Mouse (Mus musculus) spleen, postnatal 4 days (tissue): ENCODE data around the gene Rnf169.
"Not testable (repeated sequence)": the region's sequence is repeated elsewhere in the genome, so short reads cannot be mapped to it uniquely, and the experiment has no call there.

ENCODE experiments used
- DNase-seq, 2 experiments: peaks; one replicate each; pipeline ENCODE4 v3.0.0; 2022; ENCODE audit warnings: low spot score in 2 of 2

Rnf169 gene

DNA sequence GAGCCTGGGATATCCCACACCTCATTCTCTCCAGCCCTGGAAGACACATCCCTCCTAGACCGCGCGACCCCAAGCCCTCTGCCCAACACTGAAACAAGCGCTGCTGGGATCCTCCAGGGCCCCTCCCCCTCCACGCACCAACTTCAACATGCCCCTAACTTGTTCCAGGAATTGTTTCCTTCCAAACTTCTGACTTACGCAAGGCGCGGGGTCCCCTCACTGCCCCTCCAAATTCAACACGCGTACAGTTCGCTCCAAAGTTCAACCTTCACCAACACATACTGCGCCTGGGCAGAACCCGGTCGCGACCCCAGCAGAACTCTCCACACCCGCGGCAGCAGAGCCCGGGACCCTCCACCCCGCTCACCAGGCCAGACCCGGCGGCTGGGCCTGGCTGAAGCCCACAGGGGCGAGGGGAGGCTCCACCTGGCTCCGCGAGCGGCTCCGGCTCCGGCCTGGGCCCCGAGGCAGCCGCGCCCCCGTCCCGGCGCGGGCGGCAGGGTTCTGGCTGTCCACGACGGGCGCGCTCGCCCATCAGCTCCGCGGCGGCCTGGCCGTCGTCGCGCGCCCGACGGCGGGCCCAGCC is 609 bp downstream of the Rnf169 start:
- DNase-seq = peak; percentile 42 to 76

DNA sequence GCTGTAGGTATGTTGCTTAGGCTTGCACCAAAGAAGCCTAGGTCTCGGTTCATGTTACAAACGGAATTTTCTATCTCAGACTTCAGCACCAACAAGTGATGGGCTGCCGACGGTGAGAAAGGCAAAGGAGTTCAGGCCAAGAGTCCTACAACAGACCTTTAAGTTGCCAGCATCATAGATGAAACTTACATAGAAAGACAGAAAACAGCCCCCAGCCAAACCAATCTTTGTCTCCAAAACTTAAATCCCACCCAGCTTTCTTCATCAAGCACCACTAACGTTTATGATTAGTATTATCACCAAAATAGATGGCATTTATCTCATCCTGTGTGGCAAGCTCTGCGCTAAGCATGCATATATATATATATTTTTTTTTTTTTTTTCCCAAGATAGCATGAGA is 1.2 kb downstream of the Rnf169 start:
- DNase-seq = no peak

DNA sequence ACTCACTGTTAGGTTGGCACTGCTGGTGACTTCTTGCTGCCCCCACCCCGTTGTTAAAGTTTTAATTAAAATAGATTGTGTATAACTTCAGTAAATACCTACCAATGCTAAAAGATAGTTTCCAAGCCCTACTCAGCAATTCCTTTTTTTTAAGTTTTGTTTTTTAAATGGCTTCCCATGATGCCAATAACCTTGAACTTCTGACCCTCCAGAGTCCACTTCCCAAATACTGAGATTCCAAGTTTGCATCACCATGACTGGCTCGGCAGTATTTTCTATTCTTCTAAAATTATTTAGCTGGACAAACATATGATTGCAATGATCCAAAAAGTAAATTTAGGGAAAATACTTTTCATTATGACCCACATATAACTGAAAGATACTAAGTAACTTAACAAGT is 2.2 kb downstream of the Rnf169 start:
- DNase-seq = no peak

DNA sequence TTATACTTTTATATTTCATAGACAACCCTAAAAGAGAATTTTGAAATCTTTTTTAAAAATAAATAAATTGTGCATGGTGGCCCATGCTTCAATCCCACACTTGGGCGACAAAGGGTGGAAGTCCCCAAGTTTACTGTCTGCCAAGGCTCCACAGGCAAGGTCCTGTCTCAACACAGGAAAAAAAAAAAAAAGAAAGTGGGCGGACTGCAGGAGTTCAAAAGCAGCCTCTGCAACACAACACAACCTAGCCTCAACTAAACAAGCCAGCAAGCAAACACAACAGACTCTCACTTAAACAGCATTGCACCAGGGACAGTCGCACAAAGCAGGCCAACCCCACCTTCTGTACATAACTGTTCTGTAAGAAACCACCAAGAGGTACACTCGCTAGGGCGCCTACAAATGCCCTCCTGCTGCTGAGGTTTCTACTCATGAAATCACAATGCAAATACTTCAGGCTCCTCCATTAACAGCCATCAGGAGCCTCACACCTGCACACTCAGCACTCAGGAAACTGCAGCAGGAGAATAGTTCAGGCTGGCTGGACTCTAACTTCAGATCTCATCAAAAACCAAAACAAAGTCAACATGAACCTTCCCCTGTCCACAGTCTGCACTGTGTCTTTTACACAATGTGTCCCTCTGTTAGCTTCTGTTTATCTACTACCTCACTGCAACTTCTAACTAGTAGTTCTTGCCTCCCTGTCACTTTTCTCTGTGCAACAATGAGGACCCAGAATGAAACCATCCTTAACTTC is 4.3 kb downstream of the Rnf169 start:
- no peak for DNase-seq

DNA sequence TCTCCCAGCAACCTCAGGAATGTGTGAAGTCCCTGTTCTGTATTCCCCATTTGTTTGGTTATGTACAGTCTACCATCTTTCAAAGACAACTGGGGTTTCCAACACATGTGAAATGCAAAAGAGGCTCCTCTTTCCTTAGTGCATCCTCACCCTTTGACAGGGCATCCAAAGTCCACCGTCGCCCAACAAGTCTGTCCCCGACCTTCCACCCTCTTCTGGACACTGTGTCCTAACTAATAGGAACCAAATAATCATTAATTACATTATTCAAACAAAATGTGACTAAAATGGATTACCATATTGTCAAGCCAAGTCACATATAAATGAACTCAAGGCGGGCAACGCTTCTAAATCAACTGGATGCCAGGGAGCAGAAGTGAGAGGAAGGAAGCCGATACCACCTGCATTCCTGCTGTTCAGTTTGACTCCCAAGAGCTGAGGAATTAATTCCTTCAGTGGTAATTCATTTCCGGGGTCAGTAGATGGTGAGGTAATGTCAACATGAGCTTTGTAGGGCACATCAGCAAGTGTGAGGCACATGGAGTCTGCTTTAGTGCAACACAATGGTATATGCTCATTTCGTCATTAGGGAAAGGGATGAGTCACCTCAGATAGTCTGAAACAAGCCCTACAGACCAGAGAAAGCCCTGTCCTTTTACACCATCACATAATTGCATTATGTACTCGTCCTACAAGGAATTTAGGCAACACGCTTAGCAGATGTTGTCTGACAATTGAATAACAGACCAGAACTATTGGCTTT is 5.9 kb downstream of the Rnf169 start:
- DNase-seq = no peak

DNA sequence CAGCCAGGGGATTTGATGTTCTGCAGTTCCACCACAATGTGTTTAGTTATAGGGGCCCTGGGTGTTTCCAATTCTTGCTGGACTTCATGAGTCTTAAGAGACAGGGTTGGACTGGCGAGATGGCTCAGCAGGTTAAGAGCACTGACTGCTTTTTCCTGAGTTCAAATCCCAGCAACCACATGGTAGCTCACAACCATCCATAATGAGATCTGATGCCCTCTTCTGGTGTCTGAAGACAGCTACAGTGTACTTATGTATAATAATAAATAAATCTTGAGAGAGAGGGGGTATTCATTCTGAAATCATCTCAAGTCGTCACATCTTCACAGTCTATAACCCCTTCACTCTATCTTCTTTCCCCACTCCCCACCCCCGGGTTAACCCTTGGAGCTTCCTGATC is 7.3 kb downstream of the Rnf169 start:
- DNase-seq = not testable (repeated sequence)

DNA sequence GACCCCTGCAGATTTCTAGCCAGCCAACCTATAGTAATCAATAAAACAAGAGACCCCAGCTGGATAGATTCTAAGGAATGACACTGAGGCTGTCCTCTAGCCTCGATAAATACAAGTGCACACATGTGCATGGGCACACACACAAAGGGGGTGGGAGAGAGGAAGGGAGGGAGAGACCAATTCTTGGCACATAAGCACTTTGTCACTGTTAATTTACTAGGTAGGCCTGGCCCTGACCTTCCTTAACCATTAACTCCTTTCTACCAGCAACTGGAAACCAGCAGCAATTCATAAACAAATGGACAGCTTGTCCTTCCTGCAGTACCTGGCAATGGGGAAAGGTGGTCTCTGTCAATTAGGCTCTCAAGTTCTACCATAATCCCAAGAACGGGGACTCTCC is 8.3 kb downstream of the Rnf169 start:
- DNase-seq = no peak

DNA sequence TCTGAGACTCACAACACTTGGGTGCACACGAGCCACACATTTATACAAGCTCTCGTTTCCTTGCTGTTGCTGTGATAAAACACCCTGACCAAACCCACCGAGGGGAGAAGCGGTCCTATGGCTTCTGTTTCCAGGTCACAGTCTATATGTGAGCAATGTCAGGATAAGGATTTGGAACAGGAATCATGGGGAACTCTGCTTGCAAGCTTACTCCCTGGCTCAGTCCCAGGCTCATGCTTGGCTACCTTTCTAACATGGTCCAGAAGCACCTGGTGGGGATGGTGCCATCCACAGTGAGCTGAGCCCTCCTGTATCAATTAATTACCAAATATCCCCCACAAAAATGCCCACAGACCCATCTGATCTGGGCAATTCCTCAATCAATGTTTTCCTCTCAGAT is 11.1 kb downstream of the Rnf169 start:
- no peak for DNase-seq

DNA sequence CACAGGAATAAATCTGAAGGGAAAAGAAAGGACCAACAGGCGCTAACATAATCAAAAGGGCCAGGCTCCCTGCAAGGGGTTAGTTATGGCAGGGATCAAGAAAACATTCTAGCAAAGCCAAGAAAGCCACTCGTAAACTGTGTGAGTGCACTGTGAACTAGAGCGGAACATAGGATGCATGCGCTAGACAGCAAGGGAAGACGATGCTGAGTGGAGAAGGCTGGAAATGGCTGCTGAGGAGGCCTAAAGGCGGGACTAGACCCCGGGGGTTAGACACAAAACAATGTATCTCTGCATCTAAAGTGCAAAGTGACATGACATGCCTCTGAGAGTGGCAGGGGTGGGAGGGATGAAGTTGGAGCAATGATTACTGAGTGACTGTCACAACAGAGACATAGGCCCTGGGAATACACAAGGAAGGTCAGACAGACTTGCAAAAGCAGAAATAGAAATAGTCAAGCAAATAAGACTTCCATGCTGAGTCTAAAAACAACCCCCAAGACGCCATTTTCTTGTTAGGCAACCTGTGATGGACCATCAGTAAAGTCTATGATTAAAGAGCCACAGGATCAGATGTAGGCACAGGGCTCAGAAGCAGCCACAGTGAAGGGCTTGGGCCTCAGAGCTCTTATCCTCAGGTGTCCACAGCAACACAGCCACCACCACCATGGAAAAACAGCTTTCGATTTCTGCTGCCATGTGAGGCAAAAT is 14.1 kb downstream of the Rnf169 start:
- DNase-seq = no peak

DNA sequence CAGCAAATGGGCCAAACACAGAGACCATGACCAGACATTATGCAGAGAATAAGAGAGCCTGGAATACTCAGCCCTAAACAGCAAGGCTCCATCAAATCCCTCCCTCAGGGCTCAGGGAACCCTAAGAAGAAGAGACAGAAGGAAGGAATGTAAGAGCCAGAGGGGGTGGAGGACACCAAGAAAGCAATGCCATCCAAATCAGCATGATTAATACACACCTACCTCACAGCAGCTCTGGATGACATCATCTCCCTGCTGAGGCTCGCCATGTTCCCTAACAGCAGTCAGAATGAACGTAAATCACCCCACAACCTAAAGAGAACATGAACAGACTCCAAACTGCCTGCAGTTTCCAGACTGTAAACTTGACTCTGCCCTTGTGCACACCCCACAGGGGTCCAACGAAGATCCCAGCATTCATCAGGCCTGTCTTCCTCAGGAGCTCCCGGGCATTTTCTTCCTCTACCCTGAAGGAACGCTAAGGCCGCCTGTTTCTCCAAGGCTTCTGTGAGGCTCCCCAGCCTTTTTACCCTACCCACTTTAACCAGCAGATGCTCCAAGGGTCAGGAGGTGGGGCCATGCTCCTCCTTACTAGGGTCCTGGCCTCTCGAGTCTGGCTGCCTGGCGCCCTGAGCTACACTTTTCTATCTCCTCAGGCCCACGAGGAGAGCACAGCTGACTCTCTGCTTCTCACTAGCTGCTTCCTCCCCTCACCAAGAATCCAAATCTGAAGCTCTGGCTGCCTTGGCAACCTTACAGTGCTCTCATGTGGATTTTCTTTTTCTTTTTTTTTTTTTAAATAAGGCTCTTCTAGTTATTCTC is 15.0 kb downstream of the Rnf169 start:
- no peak for DNase-seq

DNA sequence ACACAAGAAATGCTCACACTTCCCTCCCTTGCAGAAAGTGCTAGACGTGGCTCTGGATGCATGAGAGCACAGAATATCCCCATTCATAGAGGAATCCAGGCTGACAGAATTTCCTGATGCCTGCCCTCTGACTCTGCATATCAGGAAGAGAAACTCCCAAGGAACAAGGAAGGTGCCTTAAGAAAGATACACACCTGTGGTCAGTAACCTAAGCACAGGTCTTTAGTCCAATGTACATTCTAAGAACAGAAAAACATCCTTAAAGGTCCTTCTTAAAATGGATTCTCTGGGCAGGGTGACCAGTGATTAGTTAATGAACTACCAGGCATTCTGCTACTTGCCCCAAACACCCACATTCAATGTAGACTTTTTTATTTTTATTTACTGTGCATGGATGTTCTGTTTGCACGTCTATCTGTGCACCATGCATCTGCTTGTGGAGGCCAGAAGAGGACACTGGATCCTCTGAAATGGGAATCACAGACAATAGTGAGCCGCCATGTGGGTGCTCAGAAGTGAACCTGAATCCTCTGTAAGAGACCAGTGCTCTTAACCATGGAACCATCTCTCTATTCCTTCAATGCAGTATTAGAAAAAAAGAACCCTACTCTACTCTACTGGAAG is 16.9 kb downstream of the Rnf169 start:
- peak in 1 of 2 experiments; percentile 37 for DNase-seq

DNA sequence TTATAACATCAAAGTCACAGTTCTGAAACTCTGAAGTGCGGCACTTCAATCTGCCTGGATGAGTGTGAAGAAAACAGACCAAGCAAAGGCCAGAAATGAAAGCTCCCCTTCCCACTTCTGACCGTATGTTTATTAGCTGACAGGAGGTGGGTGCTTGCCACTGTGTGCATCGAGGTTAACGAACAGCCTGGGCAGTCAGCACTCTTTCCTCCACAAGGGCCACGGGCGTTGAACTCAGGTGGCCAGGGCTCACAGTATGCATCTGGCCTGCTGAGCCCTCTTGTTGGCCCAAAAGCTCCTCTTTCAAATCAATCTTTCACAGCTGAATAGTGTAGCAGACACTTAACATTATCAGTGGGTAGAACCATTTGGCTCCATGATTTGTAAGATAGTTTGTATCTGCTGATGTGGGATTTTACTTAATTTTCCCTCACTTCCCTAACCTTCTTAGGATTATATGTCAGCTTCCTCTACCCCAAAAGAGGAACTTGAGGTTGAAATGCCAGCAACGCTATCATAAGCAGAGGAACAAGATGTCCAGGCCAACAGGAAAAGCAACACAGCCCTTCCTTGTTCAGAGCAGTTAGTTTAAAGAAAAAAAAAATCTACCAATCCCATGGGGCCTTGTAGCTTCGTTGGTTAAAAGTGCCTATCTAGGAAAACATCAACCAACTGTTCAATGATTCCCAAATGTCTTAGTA is 17.6 kb downstream of the Rnf169 start:
- peak in 1 of 2 experiments; percentile 57 for DNase-seq

DNA sequence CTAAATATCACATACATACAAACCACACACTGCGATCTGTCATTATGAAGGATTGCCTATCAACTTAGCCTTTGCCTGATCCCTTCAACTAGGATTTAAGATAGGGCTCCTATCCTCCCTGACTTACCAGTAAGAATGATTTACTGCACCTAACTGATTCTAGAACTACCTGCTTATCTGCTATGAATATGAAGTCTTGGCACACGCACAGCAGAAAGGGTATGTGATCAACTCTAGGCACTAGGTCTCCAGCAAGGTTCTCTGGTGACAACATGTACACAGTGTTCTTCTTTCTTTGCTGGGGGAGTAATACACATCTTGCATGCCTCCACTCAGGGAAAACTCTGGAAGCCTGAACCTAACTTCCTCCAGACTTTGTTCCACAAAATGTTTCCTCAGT is 18.7 kb downstream of the Rnf169 start:
- no peak for DNase-seq

DNA sequence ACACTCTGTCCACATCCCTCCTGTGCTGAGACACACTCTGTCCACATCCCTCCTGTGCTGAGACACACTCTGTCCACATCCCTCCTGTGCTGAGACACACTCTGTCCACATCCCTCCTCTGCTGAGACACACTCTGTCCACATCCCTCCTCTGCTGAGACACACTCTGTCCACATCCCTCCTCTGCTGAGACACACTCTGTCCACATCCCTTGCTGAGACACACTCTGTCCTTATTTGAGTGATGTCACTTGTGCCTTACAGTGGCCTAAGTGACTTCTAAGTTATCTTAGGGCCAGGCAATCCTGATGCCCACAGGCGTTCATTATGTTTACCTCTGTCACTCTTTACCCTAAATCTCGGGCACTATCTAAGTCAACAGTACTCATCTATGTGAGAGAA is 19.7 kb downstream of the Rnf169 start:
- peak in 1 of 2 experiments; percentile 50 for DNase-seq

DNA sequence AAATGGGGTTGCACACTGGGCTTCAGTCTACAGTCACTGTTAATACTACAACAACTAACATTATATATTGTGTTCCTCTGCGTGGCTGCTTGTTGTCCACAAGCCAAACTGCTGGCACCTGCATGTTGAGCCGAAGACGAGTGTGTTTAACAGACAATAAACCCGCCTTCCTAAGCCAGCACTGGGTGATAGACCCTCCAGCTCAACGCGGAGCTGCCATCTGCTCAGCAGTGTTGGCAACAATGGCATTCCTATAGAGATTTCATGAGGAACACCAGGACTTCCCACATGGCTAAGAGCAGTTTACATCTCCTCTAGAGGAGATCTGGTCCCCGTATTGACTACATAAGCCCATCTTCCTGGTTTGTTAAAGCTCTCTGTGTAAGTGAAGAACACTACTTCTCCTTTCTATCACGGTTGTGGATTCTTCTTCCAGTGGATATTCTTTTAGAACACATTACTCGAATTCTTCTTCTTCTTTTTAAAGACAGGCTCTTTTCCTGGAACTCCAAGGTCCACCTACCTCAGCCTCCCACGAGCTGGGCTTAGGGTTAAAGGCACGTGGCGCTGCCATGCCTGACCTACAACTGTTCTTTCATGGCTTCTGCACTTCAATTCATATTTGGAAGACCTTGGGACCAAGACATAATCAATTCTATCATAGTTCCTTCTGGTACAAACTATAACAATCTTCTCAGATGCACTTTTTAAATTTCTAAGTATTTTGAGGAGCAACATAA is 22.9 kb downstream of the Rnf169 start:
- no peak for DNase-seq

DNA sequence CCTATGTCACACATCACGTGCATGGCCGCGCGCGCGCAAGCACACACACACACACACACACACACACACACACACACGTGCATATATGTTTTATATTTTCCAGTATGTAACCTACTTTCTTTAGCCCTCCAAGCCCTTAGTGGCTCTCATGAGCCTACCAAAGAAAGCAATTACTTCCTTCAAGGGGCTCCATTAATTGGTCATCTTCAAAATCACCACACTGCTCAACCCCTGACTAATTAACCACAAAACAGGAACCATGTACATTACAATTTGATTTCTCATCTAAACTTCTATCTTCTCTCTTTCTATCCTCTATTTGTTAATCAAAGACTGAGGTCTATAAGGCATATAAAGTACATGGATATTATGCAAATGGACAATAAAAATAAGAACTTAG is 24.2 kb downstream of the Rnf169 start:
- DNase-seq = no peak

DNA sequence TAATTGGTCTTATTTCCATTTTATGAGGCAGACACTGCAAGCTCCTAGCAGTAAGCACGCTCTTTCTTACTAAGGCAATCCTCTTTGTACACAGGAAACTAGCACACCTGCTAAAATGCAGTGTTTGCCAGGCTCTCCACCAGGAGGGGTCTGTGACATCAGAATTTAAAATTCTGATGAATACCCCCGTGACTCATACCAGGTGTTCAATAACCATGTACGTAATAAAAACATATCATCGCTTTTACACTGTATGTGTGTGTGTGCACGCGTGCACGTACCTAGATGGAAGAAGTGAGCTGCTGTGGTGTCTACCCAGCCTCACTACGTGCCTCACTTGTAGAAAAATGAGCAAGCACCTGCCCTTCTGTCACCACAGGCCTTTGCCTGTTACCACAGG is 26.0 kb downstream of the Rnf169 start:
- no peak for DNase-seq

DNA sequence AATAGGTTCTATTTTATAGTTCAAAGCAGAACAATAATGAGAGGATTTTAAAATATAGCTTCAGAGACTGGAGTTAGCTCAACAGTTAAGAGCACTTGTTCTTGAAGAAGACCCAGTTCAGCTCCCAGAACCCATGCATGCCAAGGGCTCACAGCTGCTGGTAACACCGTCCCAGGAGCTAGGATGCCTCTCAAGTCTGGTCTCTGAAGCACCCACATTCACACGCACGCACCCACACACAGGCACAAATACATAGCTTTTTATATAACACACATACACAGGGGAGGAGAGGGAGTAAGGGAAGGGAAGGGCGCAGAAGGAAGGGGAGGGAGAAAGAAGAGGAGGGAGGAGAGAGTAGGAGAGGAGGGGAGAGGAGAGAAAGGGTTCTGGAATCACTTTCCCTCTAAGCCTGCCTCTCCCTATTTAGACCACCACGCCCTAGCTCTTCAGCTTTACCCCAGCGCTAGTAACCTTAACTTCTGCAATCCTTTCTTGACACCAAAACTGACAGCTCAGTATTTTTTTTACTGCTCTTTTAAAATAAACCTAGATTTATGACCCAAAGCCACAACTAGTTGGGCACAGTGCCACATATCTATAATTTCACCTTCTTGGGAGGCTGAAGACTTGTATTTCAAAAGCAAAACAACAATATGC is 26.7 kb downstream of the Rnf169 start:
- DNase-seq = no peak

DNA sequence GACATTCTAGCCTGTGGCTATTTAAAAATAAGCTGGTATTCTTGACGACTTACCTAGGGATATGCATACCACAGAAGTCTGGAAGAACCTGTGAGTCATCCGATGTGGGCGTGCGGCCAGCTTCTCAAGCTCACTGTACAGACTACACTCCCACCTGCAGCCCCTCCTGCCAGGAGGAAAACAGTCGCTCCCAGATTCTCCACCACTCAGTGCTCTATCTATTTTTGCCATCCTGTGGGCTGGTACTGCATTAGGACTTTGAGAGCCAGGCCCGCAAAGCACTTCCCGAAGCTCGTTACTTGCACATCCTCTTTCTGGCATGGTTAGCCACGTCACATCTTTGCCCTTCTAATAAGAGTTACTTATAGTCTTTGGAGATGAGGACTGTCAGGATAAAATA is 32.9 kb downstream of the Rnf169 start:
- no peak for DNase-seq
